Mouse (Mus musculus) kidney, embryonic 14.5 days (tissue): ENCODE measurements around the gene Safb2. TPM values are rescaled to one million over a fixed set of nuclear protein-coding genes. Genes with fewer than 3 reads are reported as not detected.

ENCODE experiments used
- ATAC-seq: fragments of 200-750 bp; cut with Nextera tagmentation; 2 replicates; pipeline ENCODE4 v1.8.0; 2017; ENCODE audit warnings: moderate number of reproducible peaks, mild to moderate bottlenecking, moderate TSS enrichment, moderate library complexity; ENCODE audit not compliant: low FRiP score, low TSS enrichment
- H3K27ac ChIP-seq: fragments of 300-500 bp; sonication (generic); 2 replicates; pipeline ENCODE4 v1.5.1; 2014; ENCODE audit warnings: low read depth, mild to moderate bottlenecking, low read length, moderate library complexity, mixed read lengths
- H3K27me3 ChIP-seq: fragments of 300-500 bp; sonication (generic); 2 replicates; pipeline ENCODE4 v1.6.1; 2014; ENCODE audit warnings: mild to moderate bottlenecking, low read length; ENCODE audit not compliant: control insufficient read depth, insufficient read depth
- H3K36me3 ChIP-seq: fragments of 300-500 bp; sonication (generic); 2 replicates; pipeline ENCODE4 v1.6.1; 2014; ENCODE audit warnings: low read length, mixed read lengths; ENCODE audit not compliant: control insufficient read depth, insufficient read depth
- H3K4me1 ChIP-seq: fragments of 300-500 bp; sonication (generic); 2 replicates; pipeline ENCODE4 v1.6.1; 2014; ENCODE audit warnings: low read length, mixed read lengths; ENCODE audit not compliant: control insufficient read depth, insufficient read depth
- H3K4me2 ChIP-seq: fragments of 300-500 bp; sonication (generic); replicated peaks from 2 replicates; pipeline ENCODE4 v1.6.1; 2014; ENCODE audit warnings: low read depth, mild to moderate bottlenecking, low read length
- H3K4me3 ChIP-seq: fragments of 300-500 bp; sonication (generic); 2 replicates; pipeline ENCODE4 v1.5.1; 2014; ENCODE audit warnings: mild to moderate bottlenecking, low read length
- H3K9ac ChIP-seq: fragments of 300-500 bp; sonication (generic); 2 replicates; pipeline ENCODE4 v1.6.1; 2014; ENCODE audit warnings: low read depth, mild to moderate bottlenecking, low read length, moderate library complexity
- H3K9me3 ChIP-seq: fragments of 300-500 bp; sonication (generic); 2 replicates; pipeline ENCODE4 v1.6.1; 2016; ENCODE audit warnings: low read length; ENCODE audit not compliant: control insufficient read depth
- WGBS: fragments of 180-500 bp; shearing (Covaris S2); extraction: QIAGEN DNeasy Blood & Tissue Kit; methylation state at CpG from one replicate; pipeline ENCODE4 v1.1.7; 2014; 5-methylcytosine and 5-hydroxymethylcytosine counted together
- polyA plus RNA-seq: library from polyadenylated mRNA; unstranded; fragments of >200 nt; fragmentation: Nextera tagmentation; extraction: Ambion mirVana; gene quantifications from 2 replicates; pipeline ENCODE4 v1.2.1, GENCODE M21; 2014

Safb2 gene
- polyA plus RNA-seq, 1 experiment from 2014 or later = 72.3 TPM

GRCm38 (mm10) chr17:56603186-56604069, 19.0 kb upstream of the Safb2 start:
- no peak overlapping the region for H3K4me3 ChIP-seq
- H3K9ac ChIP-seq = no peak overlapping the region
- H3K4me2 ChIP-seq = no peak overlapping the region
- H3K9me3 ChIP-seq = no peaks in the 10 kb centered on the region
- H3K4me1 ChIP-seq = peaks cover 2% of the 10 kb centered on the region
- WGBS = 95% methylated on average over 28 of the region's 28 CpGs
- H3K27me3 ChIP-seq = no peaks in the 10 kb centered on the region
- no peak overlapping the region for H3K27ac ChIP-seq
- ATAC-seq = no peak
- peaks cover 87% of the 10 kb centered on the region for H3K36me3 ChIP-seq

- no peak for ATAC-seq
- 85% methylated on average over 8 of the region's 8 CpGs for WGBS
- no peak overlapping the region for H3K27ac ChIP-seq
- no peaks in the 10 kb centered on the region for H3K9me3 ChIP-seq
- H3K4me3 ChIP-seq = no peak overlapping the region
- no peaks in the 10 kb centered on the region for H3K27me3 ChIP-seq
- H3K36me3 ChIP-seq = peaks cover 96% of the 10 kb centered on the region
- H3K4me2 ChIP-seq = no peak overlapping the region
- H3K9ac ChIP-seq = no peak overlapping the region
- H3K4me1 ChIP-seq = no peaks in the 10 kb centered on the region
Observed at GRCm38 (mm10) chr17:56593527-56594271, 9.3 kb upstream of the Safb2 start.

GRCm38 (mm10) chr17:56592553-56592952, 8.2 kb upstream of the Safb2 start:
- no peak for ATAC-seq
- Histone ChIP-seq H3K9ac (no peak overlapping the region), H3K9me3 (no peaks in the 10 kb centered on the region), H3K4me1 (peaks cover 2% of the 10 kb centered on the region; the same call in 1 of the 2 replicates), H3K36me3 (peaks cover 100% of the 10 kb centered on the region), H3K27ac (no peak overlapping the region), H3K4me3 (no peak overlapping the region), H3K27me3 (no peaks in the 10 kb centered on the region), H3K4me2 (no peak overlapping the region)

GRCm38 (mm10) chr17:56588921-56589320, 4.5 kb upstream of the Safb2 start:
- H3K36me3 ChIP-seq = peaks cover 78% of the 10 kb centered on the region
- H3K4me1 ChIP-seq = peaks cover 16% of the 10 kb centered on the region
- 92% methylated on average over 4 of the region's 4 CpGs for WGBS
- no peaks in the 10 kb centered on the region for H3K9me3 ChIP-seq
- H3K27me3 ChIP-seq = no peaks in the 10 kb centered on the region
- H3K27ac ChIP-seq = no peak overlapping the region
- no peak overlapping the region for H3K9ac ChIP-seq
- no peak overlapping the region for H3K4me3 ChIP-seq
- H3K4me2 ChIP-seq = no peak overlapping the region
- no peak for ATAC-seq

- H3K36me3 ChIP-seq = peaks cover 71% of the 10 kb centered on the region
- H3K9ac ChIP-seq = no peak overlapping the region
- no peak overlapping the region for H3K4me3 ChIP-seq
- H3K4me2 ChIP-seq = no peak overlapping the region
- WGBS = 59% methylated on average over 1 of the region's 1 CpGs
- H3K4me1 ChIP-seq = peaks cover 23% of the 10 kb centered on the region
- H3K9me3 ChIP-seq = no peaks in the 10 kb centered on the region
- H3K27me3 ChIP-seq = no peaks in the 10 kb centered on the region
- ATAC-seq = no peak
- no peak overlapping the region for H3K27ac ChIP-seq
Observed at GRCm38 (mm10) chr17:56587773-56588172, 3.4 kb upstream of the Safb2 start.

GRCm38 (mm10) chr17:56585171-56585821, 911 bp upstream of the Safb2 start:
- H3K36me3 ChIP-seq = peaks cover 71% of the 10 kb centered on the region
- H3K4me2 ChIP-seq = peak overlapping the region; percentile 90
- peak overlapping the region; percentile 94 for H3K27ac ChIP-seq
- no peaks in the 10 kb centered on the region for H3K9me3 ChIP-seq
- WGBS = under 1% methylated on average over 55 of the region's 61 CpGs
- peak overlapping the region; percentile 93 for H3K9ac ChIP-seq
- H3K4me1 ChIP-seq = peaks cover 25% of the 10 kb centered on the region
- no peaks in the 10 kb centered on the region for H3K27me3 ChIP-seq
- ATAC-seq = peak; percentile 12
- H3K4me3 ChIP-seq = peak overlapping the region; percentile 98

GRCm38 (mm10) chr17:56583611-56584256, 651 bp downstream of the Safb2 start:
- WGBS = 2% methylated on average over 33 of the region's 33 CpGs
- Histone ChIP-seq H3K4me3 (peak overlapping the region; percentile 94), H3K36me3 (peaks cover 69% of the 10 kb centered on the region), H3K9ac (peak overlapping the region; percentile 89), H3K27ac (peak overlapping the region; percentile 91), H3K9me3 (no peaks in the 10 kb centered on the region), H3K4me2 (peak overlapping the region; percentile 89), H3K4me1 (peaks cover 25% of the 10 kb centered on the region), H3K27me3 (no peaks in the 10 kb centered on the region)
- no peak for ATAC-seq

- peaks cover 69% of the 10 kb centered on the region for H3K36me3 ChIP-seq
- H3K4me1 ChIP-seq = peaks cover 25% of the 10 kb centered on the region
- H3K27me3 ChIP-seq = no peaks in the 10 kb centered on the region
- H3K9me3 ChIP-seq = no peaks in the 10 kb centered on the region
- peak overlapping the region; percentile 89 for H3K4me2 ChIP-seq
- no peak for ATAC-seq
- WGBS = 88% methylated on average over 1 of the region's 1 CpGs
- no peak overlapping the region for H3K27ac ChIP-seq
- H3K9ac ChIP-seq = peak overlapping the region; percentile 89
- peak overlapping the region; percentile 94 for H3K4me3 ChIP-seq
Observed at GRCm38 (mm10) chr17:56583071-56583470, 1.3 kb downstream of the Safb2 start.
